Mouse (Mus musculus): ENCODE measurements around the gene Ccr9.

GRCm38 (mm10) chr9:123806267-123806666 lies 128.0 kb downstream of the Ccr9 start, which contains the start of gene Cxcr6:
- TF ChIP-seq CTCF (IDR thresholded peaks at IDR 0.05; ENCODE audit: low read depth) (no peak), EP300 (optimal IDR thresholded peaks at IDR 0.05) (no peak)

Measured in stomach, postnatal 0 days (tissue).